Mouse (Mus musculus) intestine, embryonic 15.5 days (tissue): Measurements from ENCODE around the gene Fbxl17. TPM values are rescaled to one million over a fixed set of nuclear protein-coding genes. Genes with fewer than 3 reads are reported as not detected.

Source experiments
- ATAC-seq: fragments of 200-750 bp; cut with Nextera tagmentation; 2 replicates; pipeline ENCODE4 v1.8.0; 2017; ENCODE audit warnings: moderate TSS enrichment, moderate library complexity
- H3K27ac ChIP-seq: fragments of 300-500 bp; sonication (generic); 2 replicates; pipeline ENCODE4 v1.5.1; 2015; ENCODE audit warnings: mild to moderate bottlenecking, inconsistent platforms
- H3K27me3 ChIP-seq: fragments of 300-500 bp; sonication (generic); replicated peaks from 2 replicates; pipeline ENCODE4 v1.6.1; 2015; ENCODE audit warnings: inconsistent platforms
- H3K36me3 ChIP-seq: fragments of 300-500 bp; sonication (generic); 2 replicates; pipeline ENCODE4 v1.6.1; 2015; ENCODE audit warnings: inconsistent platforms
- H3K4me1 ChIP-seq: fragments of 300-500 bp; sonication (generic); replicated peaks from 2 replicates; pipeline ENCODE4 v1.6.1; 2015; ENCODE audit warnings: inconsistent platforms
- H3K4me2 ChIP-seq: fragments of 300-500 bp; sonication (generic); replicated peaks from 2 replicates; pipeline ENCODE4 v1.6.1; 2015; ENCODE audit warnings: mild to moderate bottlenecking, inconsistent platforms
- H3K4me3 ChIP-seq: fragments of 300-500 bp; sonication (generic); replicated peaks from 2 replicates; pipeline ENCODE4 v1.5.1; 2015; ENCODE audit warnings: inconsistent platforms
- H3K9ac ChIP-seq: fragments of 300-500 bp; sonication (generic); 2 replicates; pipeline ENCODE4 v1.6.1; 2015; ENCODE audit warnings: inconsistent platforms
- H3K9me3 ChIP-seq: fragments of 300-500 bp; sonication (generic); 2 replicates; pipeline ENCODE4 v1.6.1; 2016; ENCODE audit warnings: inconsistent platforms
- WGBS: fragments of 180-500 bp; shearing (Covaris S2); methylation state at CpG from one replicate; pipeline ENCODE4 v1.1.7; 2015; 5-methylcytosine and 5-hydroxymethylcytosine counted together
- polyA plus RNA-seq: library from polyadenylated mRNA; unstranded; fragments of >200 nt; fragmentation: Nextera tagmentation; extraction: Ambion mirVana; gene quantifications from 2 replicates; pipeline ENCODE4 v1.2.1, GENCODE M21; 2015

The Fbxl17 gene
- polyA plus RNA-seq, 1 experiment from 2014 or later: 4.4 TPM

DNA sequence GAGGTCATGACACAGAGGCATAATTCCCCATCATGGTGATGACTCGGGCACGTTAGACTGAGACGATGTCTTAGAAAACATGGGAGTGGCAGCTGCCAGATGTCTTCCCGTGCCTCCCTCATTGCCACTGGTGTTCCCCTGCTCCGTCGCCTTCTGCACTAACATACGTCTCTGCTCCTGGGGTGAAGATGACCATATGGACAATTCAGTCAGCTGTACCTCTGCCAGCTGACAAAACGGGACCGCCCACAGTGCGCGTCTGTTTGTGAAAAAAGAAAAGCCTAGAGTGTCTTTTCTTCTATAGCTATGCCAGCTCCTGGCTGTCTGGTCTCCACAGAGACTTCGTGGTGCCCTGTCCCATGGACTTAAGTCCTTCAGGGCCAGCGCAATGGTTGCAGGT, 334.0 kb downstream of the Fbxl17 start:
- ATAC-seq: no peak
- H3K9ac ChIP-seq: no peak overlapping the region
- H3K4me2 ChIP-seq: no peak overlapping the region
- no peak overlapping the region for H3K4me3 ChIP-seq
- 88% methylated on average over 13 of the region's 13 CpGs for WGBS
- no peaks in the 10 kb centered on the region for H3K4me1 ChIP-seq
- no peaks in the 10 kb centered on the region for H3K27me3 ChIP-seq
- no peak overlapping the region for H3K27ac ChIP-seq
- no peaks in the 10 kb centered on the region for H3K36me3 ChIP-seq
- H3K9me3 ChIP-seq: no peaks in the 10 kb centered on the region

DNA sequence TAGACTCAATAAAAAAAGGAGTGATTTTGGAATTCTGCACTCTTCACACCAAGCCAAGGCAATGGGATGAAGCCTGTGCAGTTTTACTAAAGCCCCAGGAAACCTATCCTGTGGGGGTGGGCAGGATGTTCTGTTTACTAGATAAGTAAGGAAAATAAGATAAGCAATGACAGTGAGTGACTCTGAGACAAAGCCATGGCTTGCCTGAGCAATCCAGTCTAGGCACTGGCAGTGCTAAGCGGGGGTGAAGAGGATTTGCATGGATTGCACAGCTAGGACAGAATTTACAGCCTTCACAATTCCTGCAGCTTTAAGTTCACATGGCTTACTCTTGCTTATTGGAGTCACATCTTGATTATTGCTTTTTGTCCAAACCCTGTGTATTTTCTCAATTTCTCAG, 335.5 kb downstream of the Fbxl17 start:
- H3K27ac ChIP-seq: no peak overlapping the region
- no peaks in the 10 kb centered on the region for H3K27me3 ChIP-seq
- no peaks in the 10 kb centered on the region for H3K36me3 ChIP-seq
- H3K9ac ChIP-seq: no peak overlapping the region
- no peaks in the 10 kb centered on the region for H3K4me1 ChIP-seq
- H3K4me3 ChIP-seq: no peak overlapping the region
- 81% methylated on average over 1 of the region's 1 CpGs for WGBS
- H3K4me2 ChIP-seq: no peak overlapping the region
- no peak for ATAC-seq
- no peaks in the 10 kb centered on the region for H3K9me3 ChIP-seq

DNA sequence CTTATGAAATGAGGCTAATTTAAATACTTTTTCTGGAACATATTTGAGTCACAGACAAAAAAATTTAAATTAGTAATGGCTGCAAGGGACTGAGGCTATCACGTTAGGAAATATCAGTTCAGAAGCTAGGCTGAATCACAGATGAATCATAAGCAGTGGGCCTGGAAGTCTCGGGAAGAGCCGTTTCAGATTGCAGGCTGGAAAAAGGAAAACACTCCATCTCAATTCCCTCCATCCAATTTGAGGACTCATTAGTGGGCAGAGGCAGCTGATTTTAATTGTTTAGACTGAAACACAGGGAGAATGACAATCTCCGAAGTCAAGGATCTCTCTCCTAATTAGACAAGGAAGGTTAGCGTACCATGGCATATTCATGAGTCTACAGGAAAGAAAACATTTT, 337.9 kb downstream of the Fbxl17 start:
- Histone ChIP-seq H3K9ac (no peak overlapping the region), H3K4me1 (no peaks in the 10 kb centered on the region), H3K27ac (no peak overlapping the region), H3K27me3 (no peaks in the 10 kb centered on the region), H3K36me3 (no peaks in the 10 kb centered on the region), H3K4me3 (no peak overlapping the region), H3K9me3 (no peaks in the 10 kb centered on the region), H3K4me2 (no peak overlapping the region)
- WGBS: 73% methylated on average over 5 of the region's 5 CpGs
- ATAC-seq: no peak

DNA sequence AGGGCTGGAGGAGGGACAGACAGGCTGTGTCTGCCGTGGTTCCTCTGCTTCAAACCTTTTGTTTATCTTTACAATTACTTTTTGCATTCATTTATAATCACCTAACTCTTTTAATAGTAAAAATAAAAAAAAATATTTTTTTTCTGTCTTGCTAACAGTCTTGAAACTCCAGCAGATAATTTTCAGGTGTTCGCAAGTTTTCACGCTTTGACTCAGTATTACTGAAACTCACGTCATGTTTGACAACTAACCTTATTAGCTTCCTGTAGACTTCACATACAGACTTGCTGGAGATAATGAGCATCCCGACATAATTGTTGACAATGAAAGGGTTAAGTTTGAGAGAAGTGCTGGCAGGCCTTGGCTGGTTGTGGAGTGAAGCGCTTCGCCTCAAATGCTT, 340.6 kb downstream of the Fbxl17 start:
- no peak overlapping the region for H3K9ac ChIP-seq
- no peak for ATAC-seq
- WGBS: 65% methylated on average over 7 of the region's 7 CpGs
- H3K9me3 ChIP-seq: no peaks in the 10 kb centered on the region
- no peak overlapping the region for H3K27ac ChIP-seq
- H3K4me2 ChIP-seq: no peak overlapping the region
- no peaks in the 10 kb centered on the region for H3K4me1 ChIP-seq
- H3K27me3 ChIP-seq: no peaks in the 10 kb centered on the region
- H3K4me3 ChIP-seq: no peak overlapping the region
- no peaks in the 10 kb centered on the region for H3K36me3 ChIP-seq

DNA sequence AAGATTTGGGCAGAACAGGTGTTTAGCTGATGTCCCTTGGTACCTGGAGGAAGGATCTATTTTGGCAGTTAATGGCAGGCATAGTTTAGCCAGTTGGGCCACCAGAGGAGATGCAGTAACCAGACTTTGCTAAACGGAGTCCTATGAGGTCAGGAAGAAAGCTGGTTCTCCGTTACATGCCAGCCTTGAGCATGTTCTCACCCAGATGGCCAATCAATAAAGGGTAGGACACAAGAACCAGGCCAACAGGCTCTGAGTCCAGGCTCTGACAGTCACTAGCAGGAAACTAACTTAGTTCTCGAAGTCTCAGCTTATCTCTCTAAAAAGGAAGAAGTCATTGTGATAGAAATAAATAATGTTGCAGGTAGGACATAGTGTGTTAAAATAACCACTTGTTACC, 341.4 kb downstream of the Fbxl17 start:
- H3K4me3 ChIP-seq: no peak overlapping the region
- no peaks in the 10 kb centered on the region for H3K27me3 ChIP-seq
- H3K36me3 ChIP-seq: no peaks in the 10 kb centered on the region
- no peaks in the 10 kb centered on the region for H3K9me3 ChIP-seq
- H3K27ac ChIP-seq: no peak overlapping the region
- no peaks in the 10 kb centered on the region for H3K4me1 ChIP-seq
- 68% methylated on average over 3 of the region's 3 CpGs for WGBS
- no peak overlapping the region for H3K4me2 ChIP-seq
- H3K9ac ChIP-seq: no peak overlapping the region
- ATAC-seq: no peak

DNA sequence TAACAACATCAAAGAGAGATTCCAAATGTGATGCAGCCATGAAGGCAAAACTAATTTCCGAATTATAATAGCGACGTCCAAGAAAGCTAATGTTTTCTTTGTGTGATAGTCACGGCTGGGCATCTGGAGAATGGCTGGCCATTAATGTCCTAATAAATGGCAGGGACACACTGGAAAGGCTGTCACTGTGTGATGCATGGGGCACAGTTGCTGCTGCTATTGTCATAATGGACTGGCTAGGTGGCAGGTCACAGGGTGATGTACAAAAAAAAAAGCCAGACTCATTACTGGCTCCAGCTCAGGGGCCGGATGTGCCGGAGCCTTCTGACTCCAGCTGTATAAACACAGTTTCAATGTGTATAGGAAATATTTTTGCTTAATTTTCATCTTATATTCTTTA, 341.9 kb downstream of the Fbxl17 start:
- no peaks in the 10 kb centered on the region for H3K27me3 ChIP-seq
- no peak overlapping the region for H3K9ac ChIP-seq
- 57% methylated on average over 6 of the region's 6 CpGs for WGBS
- no peak overlapping the region for H3K27ac ChIP-seq
- no peaks in the 10 kb centered on the region for H3K36me3 ChIP-seq
- no peak for ATAC-seq
- no peak overlapping the region for H3K4me2 ChIP-seq
- H3K4me1 ChIP-seq: no peaks in the 10 kb centered on the region
- H3K9me3 ChIP-seq: no peaks in the 10 kb centered on the region
- H3K4me3 ChIP-seq: no peak overlapping the region

DNA sequence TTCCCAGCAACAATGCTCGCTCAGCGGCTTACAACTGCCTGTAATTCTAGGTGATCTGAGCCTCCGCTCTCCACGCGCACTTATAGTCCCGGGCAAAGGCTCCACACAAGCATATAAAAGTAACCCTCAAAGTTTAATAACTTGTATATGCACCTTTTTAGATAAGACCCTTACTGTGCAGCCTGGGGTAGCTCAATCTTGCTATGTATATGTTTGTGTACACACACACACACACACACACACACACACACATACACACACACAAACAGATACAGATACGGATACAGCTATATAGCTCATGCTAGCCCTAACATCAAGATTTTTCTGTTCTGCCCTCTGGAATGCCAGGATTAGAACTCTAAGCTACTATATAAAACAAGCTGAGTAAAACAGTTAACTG, 342.8 kb downstream of the Fbxl17 start:
- Histone ChIP-seq H3K4me3 (no peak overlapping the region), H3K27me3 (no peaks in the 10 kb centered on the region), H3K36me3 (no peaks in the 10 kb centered on the region), H3K27ac (no peak overlapping the region), H3K4me1 (no peaks in the 10 kb centered on the region), H3K9ac (no peak overlapping the region), H3K4me2 (no peak overlapping the region), H3K9me3 (no peaks in the 10 kb centered on the region)
- no peak for ATAC-seq
- WGBS: 95% methylated on average over 7 of the region's 7 CpGs

DNA sequence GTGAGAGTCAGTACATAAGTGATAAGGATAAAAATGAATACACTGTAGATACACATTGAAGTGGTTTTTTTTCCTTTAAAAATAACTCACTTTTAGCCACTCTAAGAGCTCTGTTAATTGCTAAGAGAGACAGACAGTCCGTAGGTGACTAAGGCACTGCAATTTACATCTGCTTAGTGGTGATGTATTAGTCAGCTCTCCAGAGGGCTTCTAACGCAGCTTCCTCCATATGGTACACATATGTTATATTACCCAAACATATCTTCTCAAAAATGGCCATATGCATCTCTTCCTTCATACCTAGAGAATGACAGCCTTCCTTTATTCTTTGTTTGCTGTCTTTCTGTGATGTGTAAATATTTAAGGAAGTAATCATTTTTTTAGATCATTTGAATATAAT, 353.3 kb downstream of the Fbxl17 start:
- no peak overlapping the region for H3K4me3 ChIP-seq
- no peak overlapping the region for H3K4me2 ChIP-seq
- no peak for ATAC-seq
- H3K27me3 ChIP-seq: no peaks in the 10 kb centered on the region
- no peaks in the 10 kb centered on the region for H3K9me3 ChIP-seq
- no peak overlapping the region for H3K27ac ChIP-seq
- H3K4me1 ChIP-seq: no peaks in the 10 kb centered on the region; the same call in 1 of the 2 replicates
- no peak overlapping the region for H3K9ac ChIP-seq
- 44% methylated on average over 2 of the region's 2 CpGs for WGBS
- no peaks in the 10 kb centered on the region for H3K36me3 ChIP-seq

DNA sequence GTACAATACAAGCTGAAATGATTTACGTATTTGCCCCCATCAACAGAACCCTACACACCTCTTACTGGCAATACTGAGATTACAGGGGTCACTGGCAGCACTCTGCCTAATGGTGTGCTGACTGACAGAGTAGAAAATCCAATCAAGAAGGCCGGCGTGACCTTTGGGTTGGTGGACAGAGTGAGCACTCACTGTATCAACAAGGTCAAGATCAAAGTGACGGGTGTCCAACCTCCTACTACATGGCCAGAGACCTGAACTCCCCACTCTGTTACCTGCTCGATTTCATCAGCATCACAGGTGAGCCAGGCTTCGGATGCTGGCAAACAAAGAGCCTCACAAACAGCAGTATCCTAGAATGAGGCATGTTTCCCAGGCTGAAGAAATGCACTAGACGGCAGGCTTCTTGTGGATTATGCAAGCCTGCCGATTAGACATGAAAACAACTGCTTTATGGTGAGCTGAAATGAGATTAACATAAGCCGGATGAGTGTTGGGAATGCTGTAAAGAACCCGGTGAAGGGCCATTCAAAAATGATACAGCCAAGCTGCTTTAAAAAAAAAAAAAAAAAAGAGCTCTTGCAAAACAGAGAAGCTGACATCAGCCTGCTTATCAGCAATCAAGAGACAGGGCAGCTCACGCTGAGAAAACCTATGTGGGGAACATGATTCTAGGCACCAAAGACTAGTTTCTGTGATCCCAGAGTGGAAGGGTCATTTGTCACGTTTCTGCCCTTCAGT, 353.9 kb downstream of the Fbxl17 start:
- no peaks in the 10 kb centered on the region for H3K36me3 ChIP-seq
- H3K9me3 ChIP-seq: no peaks in the 10 kb centered on the region
- H3K9ac ChIP-seq: no peak overlapping the region
- H3K4me3 ChIP-seq: no peak overlapping the region
- ATAC-seq: no peak; the same call in 1 of the 2 replicates
- no peaks in the 10 kb centered on the region; the same call in 1 of the 2 replicates for H3K4me1 ChIP-seq
- WGBS: 43% methylated on average over 12 of the region's 12 CpGs
- no peak overlapping the region for H3K4me2 ChIP-seq
- no peaks in the 10 kb centered on the region for H3K27me3 ChIP-seq
- no peak overlapping the region for H3K27ac ChIP-seq

DNA sequence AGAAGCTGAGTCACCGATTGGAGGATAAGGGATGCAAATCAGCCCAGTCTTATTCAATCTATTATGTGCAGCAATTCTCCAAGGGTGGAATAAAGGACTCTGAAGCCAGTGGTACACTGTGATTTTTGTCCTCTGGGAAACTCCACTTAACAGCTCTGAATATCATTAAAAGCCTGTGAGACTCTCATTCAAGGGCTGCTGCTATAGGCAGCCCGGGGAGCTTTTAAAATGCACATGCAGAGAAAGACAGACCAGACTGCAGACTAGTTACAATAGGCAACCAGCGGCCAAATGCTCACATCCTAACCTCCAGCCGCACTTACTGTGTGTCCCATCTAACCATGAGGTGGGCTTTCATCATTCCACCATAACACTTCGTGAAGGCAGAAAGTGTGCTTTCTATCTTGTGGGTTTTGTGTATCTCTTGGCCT, 354.5 kb downstream of the Fbxl17 start:
- H3K4me2 ChIP-seq: no peak overlapping the region
- H3K27ac ChIP-seq: no peak overlapping the region
- no peaks in the 10 kb centered on the region for H3K9me3 ChIP-seq
- WGBS: 66% methylated on average over 5 of the region's 5 CpGs
- no peak overlapping the region for H3K9ac ChIP-seq
- no peak for ATAC-seq
- H3K4me1 ChIP-seq: no peaks in the 10 kb centered on the region; the same call in 1 of the 2 replicates
- H3K4me3 ChIP-seq: no peak overlapping the region
- H3K36me3 ChIP-seq: no peaks in the 10 kb centered on the region
- H3K27me3 ChIP-seq: no peaks in the 10 kb centered on the region

DNA sequence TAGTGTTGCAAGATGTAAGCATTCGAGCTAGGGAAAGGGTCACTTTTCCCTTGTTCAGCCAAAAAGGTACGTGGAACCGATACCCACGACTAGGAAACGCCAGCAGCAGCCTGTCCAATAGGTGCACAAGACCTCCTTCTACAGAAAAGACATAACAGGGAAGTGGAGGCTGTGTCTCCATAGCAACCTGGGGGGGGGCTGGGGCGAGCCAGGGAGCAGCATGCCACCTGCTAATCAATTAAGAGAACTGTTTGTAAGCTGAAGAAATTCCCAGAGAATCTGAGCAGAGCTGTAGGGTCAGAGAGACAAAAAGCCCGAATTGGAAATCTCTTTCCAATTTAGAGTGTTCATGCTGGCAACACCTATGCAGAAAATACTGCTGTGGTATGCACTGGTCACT, 356.0 kb downstream of the Fbxl17 start:
- H3K27me3 ChIP-seq: no peaks in the 10 kb centered on the region
- H3K27ac ChIP-seq: no peak overlapping the region
- H3K9me3 ChIP-seq: no peaks in the 10 kb centered on the region
- no peak overlapping the region for H3K4me3 ChIP-seq
- no peaks in the 10 kb centered on the region; the same call in 1 of the 2 replicates for H3K4me1 ChIP-seq
- no peak overlapping the region for H3K9ac ChIP-seq
- no peak overlapping the region for H3K4me2 ChIP-seq
- 82% methylated on average over 7 of the region's 7 CpGs for WGBS
- H3K36me3 ChIP-seq: no peaks in the 10 kb centered on the region
- ATAC-seq: no peak

DNA sequence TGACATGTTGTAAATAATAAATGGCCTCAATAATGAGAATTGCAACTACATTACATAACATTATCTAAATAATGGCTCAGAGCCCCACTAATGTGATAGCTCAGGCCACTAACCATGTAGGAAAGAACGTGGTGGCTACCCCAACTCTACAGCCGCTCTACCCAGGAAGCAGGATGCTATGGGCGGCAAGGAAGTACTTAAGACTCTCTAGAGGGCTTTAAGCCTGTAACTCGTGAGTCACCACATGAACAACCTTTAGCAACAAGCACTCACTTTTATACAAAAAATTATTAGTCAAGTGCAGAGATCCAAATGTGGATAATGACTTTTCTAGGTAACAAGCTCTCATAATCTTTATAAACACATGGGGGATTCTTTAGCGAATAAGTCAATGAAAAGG, 365.0 kb downstream of the Fbxl17 start:
- Histone ChIP-seq H3K27ac (no peak overlapping the region), H3K36me3 (peaks cover 3% of the 10 kb centered on the region; the same call in 1 of the 2 replicates), H3K9me3 (no peaks in the 10 kb centered on the region; the same call in 1 of the 2 replicates), H3K4me1 (no peaks in the 10 kb centered on the region), H3K27me3 (no peaks in the 10 kb centered on the region), H3K4me2 (no peak overlapping the region), H3K9ac (no peak overlapping the region), H3K4me3 (no peak overlapping the region)
- ATAC-seq: no peak
- 92% methylated on average over 5 of the region's 5 CpGs for WGBS

DNA sequence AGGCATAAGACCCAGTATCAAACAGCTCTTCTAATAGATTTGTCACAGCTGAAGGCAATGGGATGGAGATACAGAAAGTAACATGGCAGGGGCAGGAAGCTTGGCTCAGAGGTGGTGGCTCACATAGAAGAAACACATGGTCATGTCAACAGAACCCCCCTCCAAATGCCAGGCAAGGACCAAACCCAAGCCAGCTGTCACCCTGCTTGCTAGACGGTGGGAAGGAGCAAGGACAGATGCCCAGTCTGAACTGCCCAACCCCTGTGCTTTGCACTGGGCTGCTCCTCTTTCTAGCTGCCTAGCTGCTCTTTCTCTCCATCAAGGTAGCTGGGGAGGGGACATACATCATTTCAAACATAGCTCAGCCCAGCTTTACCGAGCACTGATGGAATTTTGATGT, 377.4 kb downstream of the Fbxl17 start:
- WGBS: 71% methylated on average over 2 of the region's 2 CpGs

More for the DNA sequence above, 377.4 kb downstream of the Fbxl17 start:
- no peaks in the 10 kb centered on the region for H3K9me3 ChIP-seq
- no peaks in the 10 kb centered on the region for H3K4me1 ChIP-seq
- no peaks in the 10 kb centered on the region for H3K36me3 ChIP-seq
- no peak overlapping the region for H3K27ac ChIP-seq
- no peak overlapping the region for H3K4me3 ChIP-seq
- no peak overlapping the region for H3K4me2 ChIP-seq
- H3K27me3 ChIP-seq: no peaks in the 10 kb centered on the region
- H3K9ac ChIP-seq: no peak overlapping the region
- no peak for ATAC-seq
